Mouse (Mus musculus): ENCODE measurements around the gene Dyx1c1. TPM values are rescaled to one million over a fixed set of nuclear protein-coding genes. Genes with fewer than 3 reads are reported as not detected.

Dyx1c1 gene
- polyA plus RNA-seq, 1 experiment from 2014 or later = 0.57 TPM

GRCm38 (mm10) chr9:72968349-72969061 lies 9.9 kb downstream of the Dyx1c1 start:
- Histone ChIP-seq H3K9me3 (ENCODE audit: control insufficient read depth, low read length) (no peaks in the 10 kb centered on the region), H3K36me3 (ENCODE audit: control insufficient read depth, insufficient read depth, low read length) (no peaks in the 10 kb centered on the region), H3K9ac (ENCODE audit: low read depth, low read length) (peak overlapping the region; percentile 45; the same call in 1 of the 2 replicates), H3K27ac (ENCODE audit: low read length) (no peak overlapping the region), H3K4me2 (ENCODE audit: low read depth, low read length) (no peak overlapping the region), H3K27me3 (replicated peaks; ENCODE audit: control insufficient read depth, insufficient read depth, low read length) (no peaks in the 10 kb centered on the region), H3K4me1 (ENCODE audit: control insufficient read depth, insufficient read depth, low read length) (no peaks in the 10 kb centered on the region), H3K4me3 (ENCODE audit: low read length) (no peak overlapping the region)
- ATAC-seq = peak; percentile 44
- WGBS = 30% methylated on average over 11 of the region's 11 CpGs

DNA sequence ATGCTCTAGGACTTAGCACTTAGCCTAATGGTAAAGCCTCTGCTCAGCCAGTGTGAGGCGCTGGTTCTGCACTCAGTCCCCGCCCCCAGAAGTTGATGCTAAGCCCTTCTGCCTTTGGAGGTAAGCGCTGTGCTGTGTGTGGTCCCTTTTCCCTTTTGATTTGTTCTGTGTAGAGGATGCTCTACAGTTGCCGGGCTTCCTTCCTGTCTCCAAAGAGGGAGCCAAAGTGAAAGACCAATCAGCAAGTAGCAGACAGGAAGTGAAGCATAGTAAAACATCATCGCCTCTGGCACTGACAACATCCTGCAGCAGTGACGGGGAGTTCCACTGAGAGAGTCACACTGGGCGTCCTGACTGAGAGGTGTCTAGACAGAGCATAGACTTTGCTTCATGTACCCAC lies 11.3 kb downstream of the Dyx1c1 start:
- Histone ChIP-seq H3K4me1 (ENCODE audit: control insufficient read depth, insufficient read depth, low read length) (no peaks in the 10 kb centered on the region), H3K4me3 (ENCODE audit: low read length) (no peak overlapping the region), H3K4me2 (ENCODE audit: low read depth, low read length) (no peak overlapping the region), H3K9me3 (ENCODE audit: control insufficient read depth, low read length) (no peaks in the 10 kb centered on the region), H3K9ac (ENCODE audit: low read depth, low read length) (no peak overlapping the region), H3K27ac (ENCODE audit: low read length) (no peak overlapping the region), H3K27me3 (replicated peaks; ENCODE audit: control insufficient read depth, insufficient read depth, low read length) (no peaks in the 10 kb centered on the region), H3K36me3 (ENCODE audit: control insufficient read depth, insufficient read depth, low read length) (no peaks in the 10 kb centered on the region)
- ATAC-seq = no peak
- 68% methylated on average over 7 of the region's 7 CpGs for WGBS

DNA sequence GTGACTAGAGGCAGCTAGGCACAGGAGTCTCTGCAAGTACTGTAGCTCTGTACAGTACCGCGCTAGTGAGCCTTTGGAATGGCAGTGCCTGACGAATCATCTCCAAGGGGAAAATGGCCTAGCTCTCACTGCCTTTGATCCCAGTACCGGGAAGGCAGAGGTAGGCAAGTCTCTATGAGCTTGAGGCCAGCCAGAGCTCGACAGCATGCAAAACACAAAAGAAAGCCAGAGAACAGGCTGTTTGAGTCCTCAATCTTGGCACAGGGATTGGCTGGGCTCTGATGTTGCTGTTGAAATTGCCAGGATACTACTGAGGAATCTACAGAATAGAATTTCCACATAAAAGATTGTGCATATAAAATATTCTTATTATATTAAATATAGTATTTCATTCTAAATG lies 13.8 kb downstream of the Dyx1c1 start:
- Histone ChIP-seq H3K9ac (ENCODE audit: low read depth, low read length) (no peak overlapping the region), H3K4me3 (ENCODE audit: low read length) (no peak overlapping the region)
- 91% methylated on average over 5 of the region's 5 CpGs for WGBS

DNA sequence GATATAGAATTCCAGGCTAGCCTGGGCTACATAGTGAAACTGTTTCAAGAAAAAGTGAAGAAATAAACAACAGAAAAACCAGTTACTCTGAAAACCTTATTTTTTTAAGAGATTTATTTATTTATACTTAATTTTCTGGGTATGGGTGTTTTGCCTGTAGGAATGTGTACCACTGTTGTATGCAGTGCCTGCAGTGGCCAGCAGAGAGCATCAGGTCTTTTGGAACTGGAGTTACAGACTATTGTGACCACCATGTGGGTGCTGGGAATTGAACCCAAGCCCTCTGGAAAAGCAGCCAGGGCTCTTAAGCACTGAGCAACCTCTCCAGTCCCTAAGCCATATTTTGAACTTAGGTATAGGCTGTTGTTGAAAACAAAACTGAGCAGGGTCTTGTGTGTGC lies 14.4 kb downstream of the Dyx1c1 start:
- Histone ChIP-seq H3K4me1 (ENCODE audit: control insufficient read depth, insufficient read depth, low read length) (no peaks in the 10 kb centered on the region), H3K9me3 (ENCODE audit: control insufficient read depth, low read length) (no peaks in the 10 kb centered on the region), H3K27me3 (replicated peaks; ENCODE audit: control insufficient read depth, insufficient read depth, low read length) (no peaks in the 10 kb centered on the region)

More for the DNA sequence above, 13.8 kb downstream of the Dyx1c1 start:
- Histone ChIP-seq H3K9me3 (ENCODE audit: control insufficient read depth, low read length) (no peaks in the 10 kb centered on the region), H3K4me1 (ENCODE audit: control insufficient read depth, insufficient read depth, low read length) (no peaks in the 10 kb centered on the region), H3K36me3 (ENCODE audit: control insufficient read depth, insufficient read depth, low read length) (no peaks in the 10 kb centered on the region), H3K4me2 (ENCODE audit: low read depth, low read length) (no peak overlapping the region), H3K27me3 (replicated peaks; ENCODE audit: control insufficient read depth, insufficient read depth, low read length) (no peaks in the 10 kb centered on the region), H3K27ac (ENCODE audit: low read length) (no peak overlapping the region)
- ATAC-seq = no peak

DNA sequence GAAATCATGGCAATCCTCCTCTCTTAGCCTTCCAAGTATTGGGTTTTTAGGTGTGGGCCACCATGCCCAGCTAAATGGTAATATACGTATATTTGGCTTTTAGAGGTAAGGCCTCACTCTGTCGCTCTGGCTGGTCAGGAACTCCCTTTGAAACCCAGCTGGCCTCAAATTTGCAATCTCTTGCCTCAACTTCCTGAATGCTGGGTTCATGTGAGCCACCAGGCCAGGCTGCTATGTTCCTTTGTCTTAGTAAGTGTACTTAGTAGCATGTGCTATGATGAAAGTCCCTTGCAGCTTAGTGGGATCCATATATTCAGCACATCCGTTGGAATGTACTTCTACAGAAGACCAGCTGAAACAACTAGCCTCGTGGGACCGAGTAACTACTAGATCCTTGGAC lies 16.1 kb downstream of the Dyx1c1 start:
- Histone ChIP-seq H3K36me3 (ENCODE audit: control insufficient read depth, insufficient read depth, low read length) (no peaks in the 10 kb centered on the region), H3K4me3 (ENCODE audit: low read length) (no peak overlapping the region), H3K9me3 (ENCODE audit: control insufficient read depth, low read length) (no peaks in the 10 kb centered on the region), H3K27me3 (replicated peaks; ENCODE audit: control insufficient read depth, insufficient read depth, low read length) (no peaks in the 10 kb centered on the region), H3K4me2 (ENCODE audit: low read depth, low read length) (no peak overlapping the region), H3K4me1 (ENCODE audit: control insufficient read depth, insufficient read depth, low read length) (no peaks in the 10 kb centered on the region), H3K27ac (ENCODE audit: low read length) (no peak overlapping the region), H3K9ac (ENCODE audit: low read depth, low read length) (no peak overlapping the region)
- WGBS = 93% methylated on average over 5 of the region's 5 CpGs
- no peak for ATAC-seq

More for the DNA sequence above, 14.4 kb downstream of the Dyx1c1 start:
- Histone ChIP-seq H3K4me2 (ENCODE audit: low read depth, low read length) (no peak overlapping the region), H3K27ac (ENCODE audit: low read length) (no peak overlapping the region), H3K4me3 (ENCODE audit: low read length) (no peak overlapping the region), H3K9ac (ENCODE audit: low read depth, low read length) (no peak overlapping the region), H3K36me3 (ENCODE audit: control insufficient read depth, insufficient read depth, low read length) (no peaks in the 10 kb centered on the region)
- no peak for ATAC-seq

DNA sequence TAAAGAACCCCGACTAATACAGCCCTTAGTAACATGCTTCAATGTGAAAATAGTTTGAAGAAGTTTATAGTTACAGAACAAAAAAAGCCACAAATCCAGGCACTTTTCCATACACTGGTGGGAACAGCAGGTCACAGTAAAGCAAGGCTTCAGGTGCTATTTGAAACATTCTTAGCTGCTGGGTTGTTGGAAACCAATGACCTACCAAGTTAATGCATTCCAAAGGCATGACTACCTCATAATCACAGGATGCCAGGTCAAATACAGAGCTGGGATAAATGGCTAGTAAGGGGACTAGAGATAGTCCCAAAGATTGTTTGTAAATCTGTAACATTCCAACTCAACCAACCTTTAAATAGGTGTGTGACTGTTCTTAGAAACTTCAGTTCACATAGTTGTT lies 16.7 kb downstream of the Dyx1c1 start:
- H3K27ac ChIP-seq (ENCODE audit: low read length) = no peak overlapping the region

DNA sequence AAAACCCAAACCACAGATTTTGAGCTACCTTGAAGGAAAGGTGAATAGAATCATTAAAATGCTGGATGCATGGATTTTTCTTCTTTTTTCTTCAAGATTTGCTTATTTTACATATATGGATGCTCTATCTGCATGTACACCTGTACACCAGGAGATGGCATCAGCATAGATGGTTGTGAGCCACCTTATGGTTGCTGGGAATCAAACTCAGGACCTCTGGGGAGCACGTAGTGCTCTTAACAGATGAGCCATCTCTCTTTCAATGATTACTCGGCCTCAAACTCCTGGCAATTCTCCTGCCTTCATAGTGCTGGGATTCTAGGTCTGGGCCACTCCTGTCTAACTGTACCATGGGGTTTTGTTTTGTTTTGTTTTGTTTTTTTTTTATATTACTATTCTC lies 24.5 kb downstream of the Dyx1c1 start:
- no peak overlapping the region for H3K9ac ChIP-seq (ENCODE audit: low read depth, low read length)

More for the DNA sequence above, 16.7 kb downstream of the Dyx1c1 start:
- Histone ChIP-seq H3K9ac (ENCODE audit: low read depth, low read length) (no peak overlapping the region), H3K4me1 (ENCODE audit: control insufficient read depth, insufficient read depth, low read length) (no peaks in the 10 kb centered on the region), H3K9me3 (ENCODE audit: control insufficient read depth, low read length) (no peaks in the 10 kb centered on the region), H3K4me2 (ENCODE audit: low read depth, low read length) (no peak overlapping the region), H3K36me3 (ENCODE audit: control insufficient read depth, insufficient read depth, low read length) (no peaks in the 10 kb centered on the region), H3K4me3 (ENCODE audit: low read length) (no peak overlapping the region), H3K27me3 (replicated peaks; ENCODE audit: control insufficient read depth, insufficient read depth, low read length) (no peaks in the 10 kb centered on the region)
- no peak for ATAC-seq
- WGBS = 92% methylated on average over 1 of the region's 1 CpGs

DNA sequence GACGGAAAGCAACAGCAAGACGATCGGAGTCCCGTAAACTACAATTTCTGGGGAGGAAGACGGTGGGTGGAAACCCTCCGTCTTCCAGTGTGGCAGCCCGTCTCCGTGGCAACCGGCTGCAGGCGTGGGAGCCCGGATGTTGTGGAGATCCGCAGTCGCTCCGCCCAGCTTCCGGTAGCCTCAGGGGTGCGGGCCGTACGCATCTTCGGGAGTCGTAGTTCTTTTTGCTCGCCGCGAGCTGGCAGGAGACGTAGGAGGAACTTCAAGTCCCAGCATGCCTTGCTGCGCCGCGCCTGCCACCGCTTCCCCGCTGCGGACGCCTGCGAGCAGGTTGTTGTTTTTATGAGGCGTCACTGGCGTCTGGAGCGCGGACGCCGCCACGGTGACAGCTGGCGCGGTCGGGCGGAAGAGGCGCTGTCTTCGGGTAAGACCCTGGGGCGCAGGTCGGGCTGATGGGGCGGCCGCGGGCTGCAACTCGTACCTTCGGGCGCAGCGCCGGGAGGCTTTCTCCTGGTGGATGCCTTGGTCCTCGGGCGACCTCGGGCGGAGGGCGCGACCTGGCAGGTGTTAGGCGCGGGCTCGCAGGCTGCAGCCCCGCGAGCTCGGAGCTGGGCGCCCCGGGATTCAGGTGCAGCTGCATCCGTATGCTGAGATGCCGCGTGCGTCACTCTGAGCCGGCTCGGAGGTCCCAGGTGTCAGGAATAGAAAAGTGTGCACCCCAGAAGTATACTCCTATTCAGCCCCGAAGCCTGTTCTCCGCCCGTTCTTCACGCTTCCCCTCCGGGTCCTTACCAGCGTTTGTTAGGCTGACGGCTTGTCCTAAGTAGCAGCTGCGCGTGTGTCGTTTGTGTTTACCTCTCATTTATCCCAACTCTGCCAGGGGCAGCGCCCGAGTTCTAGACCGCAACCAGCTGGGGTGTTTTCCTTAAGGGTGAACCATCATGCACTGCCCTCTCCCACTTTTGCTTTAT lies 26.9 kb downstream of the Dyx1c1 start, which contains the start of the genes Ccpg1os and Ccpg1:
TSS of gene Ccpg1os (minus strand) at position 133 of the 971 bp plus-strand sequence.
TSS of gene Ccpg1 (plus strand) at position 180 of the 971 bp plus-strand sequence.
- Histone ChIP-seq H3K9ac (ENCODE audit: low read depth, low read length) (peak within 1 kb of the TSS; percentile 71), H3K4me3 (ENCODE audit: low read length) (peak within 1 kb of the TSS; percentile 71), H3K4me1 (ENCODE audit: control insufficient read depth, insufficient read depth, low read length) (peaks cover 3% of the 10 kb centered on the region), H3K27me3 (replicated peaks; ENCODE audit: control insufficient read depth, insufficient read depth, low read length) (no peaks in the 10 kb centered on the region), H3K27ac (ENCODE audit: low read length) (peak within 1 kb of the TSS; percentile 33; the same call in 1 of the 2 replicates), H3K4me2 (ENCODE audit: low read depth, low read length) (peak within 1 kb of the TSS; percentile 85), H3K36me3 (ENCODE audit: control insufficient read depth, insufficient read depth, low read length) (no peaks in the 10 kb centered on the region), H3K9me3 (ENCODE audit: control insufficient read depth, low read length) (no peaks in the 10 kb centered on the region)
- ATAC-seq = peak; percentile 100
- under 1% methylated on average over 88 of the region's 88 CpGs for WGBS

More for the DNA sequence above, 24.5 kb downstream of the Dyx1c1 start:
- WGBS = 55% methylated on average over 2 of the region's 2 CpGs
- no peaks in the 10 kb centered on the region for H3K9me3 ChIP-seq (ENCODE audit: control insufficient read depth, low read length)
- H3K27me3 ChIP-seq (replicated peaks; ENCODE audit: control insufficient read depth, insufficient read depth, low read length) = no peaks in the 10 kb centered on the region
- H3K4me1 ChIP-seq (ENCODE audit: control insufficient read depth, insufficient read depth, low read length) = peaks cover 3% of the 10 kb centered on the region
- H3K4me2 ChIP-seq (ENCODE audit: low read depth, low read length) = no peak overlapping the region
- H3K4me3 ChIP-seq (ENCODE audit: low read length) = no peak overlapping the region
- H3K27ac ChIP-seq (ENCODE audit: low read length) = no peak overlapping the region
- ATAC-seq = no peak
- H3K36me3 ChIP-seq (ENCODE audit: control insufficient read depth, insufficient read depth, low read length) = no peaks in the 10 kb centered on the region

DNA sequence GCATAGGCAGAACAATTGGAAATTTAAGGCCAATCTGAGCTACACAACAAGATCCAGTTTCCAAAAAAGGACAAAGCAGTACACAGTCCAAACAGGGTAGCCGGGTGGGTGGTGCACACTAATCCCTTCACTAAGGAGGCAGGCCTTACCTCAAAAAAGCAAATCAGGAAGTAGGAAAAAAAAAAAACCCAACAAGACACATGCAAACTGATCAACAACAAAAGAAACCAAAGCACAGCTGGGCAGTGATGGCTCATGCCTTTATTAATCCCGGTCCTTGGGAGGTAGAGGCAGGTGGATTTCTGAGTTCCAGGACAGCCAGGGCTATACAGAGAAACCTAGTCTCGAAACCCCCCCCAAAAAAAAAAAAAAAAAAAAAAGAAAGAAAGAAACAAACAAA lies 29.1 kb downstream of the Dyx1c1 start:
- no peak for ATAC-seq
- no peak overlapping the region for H3K27ac ChIP-seq (ENCODE audit: low read length)
- no peak overlapping the region for H3K9ac ChIP-seq (ENCODE audit: low read depth, low read length)
- no peaks in the 10 kb centered on the region for H3K36me3 ChIP-seq (ENCODE audit: control insufficient read depth, insufficient read depth, low read length)
- WGBS = 73% methylated on average over 3 of the region's 3 CpGs
- H3K4me2 ChIP-seq (ENCODE audit: low read depth, low read length) = no peak overlapping the region
- H3K27me3 ChIP-seq (replicated peaks; ENCODE audit: control insufficient read depth, insufficient read depth, low read length) = no peaks in the 10 kb centered on the region
- no peaks in the 10 kb centered on the region for H3K9me3 ChIP-seq (ENCODE audit: control insufficient read depth, low read length)
- H3K4me1 ChIP-seq (ENCODE audit: control insufficient read depth, insufficient read depth, low read length) = peaks cover 3% of the 10 kb centered on the region
- no peak overlapping the region for H3K4me3 ChIP-seq (ENCODE audit: low read length)

All from intestine, embryonic 16.5 days (tissue).